Mouse (Mus musculus): ENCODE results near the gene Otulin.

GRCm38 (mm10) chr15:27642895-27643294, 12.4 kb upstream of the Otulin start:
- TF ChIP-seq CTCF (IDR thresholded peaks at IDR 0.05; ENCODE audit: low read depth): peak; percentile 78
- no peak for TF ChIP-seq EP300 (IDR thresholded peaks at IDR 0.05; ENCODE audit: low read depth)

All from liver, embryonic 14.5 days (tissue).